Mouse (Mus musculus) ES-E14 (cell line): Measurements from ENCODE around the gene 5730522E02Rik.

Experiments used
- CHD2 ChIP-seq: IDR thresholded peaks from 2 replicates; pipeline ENCODE4 v1.6.1; 2014; ENCODE audit warnings: mild to moderate bottlenecking, low read depth, low read length, inconsistent platforms
- HCFC1 ChIP-seq: IDR thresholded peaks from 2 replicates; pipeline ENCODE4 v1.6.1; 2012; ENCODE audit warnings: low read length, inconsistent platforms, borderline replicate concordance; ENCODE audit not compliant: insufficient read depth
- ZNF384 ChIP-seq: IDR thresholded peaks from 2 replicates; pipeline ENCODE4 v1.6.1; 2012; ENCODE audit warnings: low read depth, low read length, inconsistent platforms

DNA sequence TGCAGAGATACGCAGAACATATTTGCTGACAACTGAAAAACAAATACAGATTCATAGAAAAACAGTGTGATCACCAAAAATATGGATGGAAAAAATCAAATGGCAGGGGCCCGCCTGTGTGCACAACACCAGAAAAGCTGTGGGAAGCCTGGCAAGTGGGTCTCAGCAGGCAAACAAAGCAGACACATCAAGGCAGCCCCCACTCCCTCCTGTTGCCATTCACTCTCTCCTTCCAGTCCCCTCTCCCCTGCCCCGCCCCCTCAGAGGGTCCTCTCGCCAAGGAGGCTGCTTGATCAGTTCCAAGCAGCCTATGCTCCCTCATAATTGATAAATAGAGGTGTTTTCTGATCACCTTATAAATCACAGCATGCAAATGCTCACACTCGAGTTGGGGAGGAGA is 357.5 kb downstream of the 5730522E02Rik start:
- TF ChIP-seq CHD2 (no peak), HCFC1 (no peak), ZNF384 (no peak)
